Mouse (Mus musculus): ENCODE measurements around the gene Btbd9. TPM values are rescaled to one million over a fixed set of nuclear protein-coding genes. Genes with fewer than 3 reads are reported as not detected.

Gene Btbd9
- total and polyA plus RNA-seq, 3 experiments, result 24.7 to 33.8 TPM; not detected in 1

- no peaks in the 10 kb centered on the region for H3K4me1 ChIP-seq (ENCODE audit: control insufficient read depth in 1 of 2, insufficient read depth in 2 of 2, low read length in 2 of 2)
- no peak for DNase-seq (ENCODE audit: low read depth, low spot score)
- H3K27ac ChIP-seq (ENCODE audit: control insufficient read depth, low read depth, low read length), result no peak overlapping the region
- no peak overlapping the region for H3K4me3 ChIP-seq (ENCODE audit: control insufficient read depth in 1 of 2, insufficient read depth in 1 of 2, low read depth in 2 of 2, low read length in 2 of 2)
- no peaks in the 10 kb centered on the region for H3K36me3 ChIP-seq (ENCODE audit: control insufficient read depth in 1 of 2, insufficient read depth in 2 of 2, low read length in 2 of 2)
- no peaks in the 10 kb centered on the region for H3K27me3 ChIP-seq (ENCODE audit: control insufficient read depth in 1 of 2, insufficient read depth in 2 of 2, low read length in 2 of 2)
- H3K79me2 ChIP-seq (ENCODE audit: control insufficient read depth, insufficient read depth, low read length, poor library complexity), result no peaks in the 10 kb centered on the region
- no peak overlapping the region for H3K9ac ChIP-seq (ENCODE audit: control insufficient read depth, low read depth, low read length, poor library complexity, severe bottlenecking)
- H3K9me3 ChIP-seq (replicated peaks; ENCODE audit: insufficient read depth, low read length), result no peaks in the 10 kb centered on the region
- TF ChIP-seq GATA1 (IDR thresholded peaks at IDR 0.05; ENCODE audit: low read depth, low read length) (no peak), MEF2A (IDR thresholded peaks at IDR 0.05; ENCODE audit: extremely low read depth, insufficient replicate concordance, low read depth, low read length, poor library complexity, severe bottlenecking) (no peak), POLR2AphosphoS2 (IDR thresholded peaks at IDR 0.05; ENCODE audit: low read length) (no peak), E2F4 (IDR thresholded peaks at IDR 0.05; ENCODE audit: borderline replicate concordance, low read depth, low read length) (no peak), TAL1 (IDR thresholded peaks at IDR 0.05; ENCODE audit: low read length) (no peak), RAD21 (IDR thresholded peaks at IDR 0.05; ENCODE audit: low read depth, low read length) (no peak)
Observed at GRCm38 (mm10) chr17:30308317-30308716, 268.0 kb downstream of the Btbd9 start.

- no peak overlapping the region for H3K4me3 ChIP-seq (ENCODE audit: control insufficient read depth in 1 of 2, insufficient read depth in 1 of 2, low read depth in 2 of 2, low read length in 2 of 2)
- DNase-seq (ENCODE audit: low read depth, low spot score), result no peak
- no peak overlapping the region for H3K27ac ChIP-seq (ENCODE audit: control insufficient read depth, low read depth, low read length)
- H3K4me1 ChIP-seq (ENCODE audit: control insufficient read depth in 1 of 2, insufficient read depth in 2 of 2, low read length in 2 of 2), result no peaks in the 10 kb centered on the region
- no peaks in the 10 kb centered on the region for H3K9me3 ChIP-seq (replicated peaks; ENCODE audit: insufficient read depth, low read length)
- no peaks in the 10 kb centered on the region for H3K36me3 ChIP-seq (ENCODE audit: control insufficient read depth in 1 of 2, insufficient read depth in 2 of 2, low read length in 2 of 2)
- H3K27me3 ChIP-seq (ENCODE audit: control insufficient read depth in 1 of 2, insufficient read depth in 2 of 2, low read length in 2 of 2), result no peaks in the 10 kb centered on the region
- H3K79me2 ChIP-seq (ENCODE audit: control insufficient read depth, insufficient read depth, low read length, poor library complexity), result no peaks in the 10 kb centered on the region
- H3K9ac ChIP-seq (ENCODE audit: control insufficient read depth, low read depth, low read length, poor library complexity, severe bottlenecking), result no peak overlapping the region
- TF ChIP-seq TBP (IDR thresholded peaks at IDR 0.05; ENCODE audit: low read depth, low read length) (no peak), POLR2A (IDR thresholded peaks at IDR 0.05; ENCODE audit: control insufficient read depth in 1 of 2, insufficient read depth in 1 of 2, low read depth in 1 of 2, low read length in 2 of 2, poor library complexity in 1 of 2) (no peak), ZKSCAN1 (IDR thresholded peaks at IDR 0.05; ENCODE audit: low read depth, low read length) (no peak), MAZ (IDR thresholded peaks at IDR 0.05; ENCODE audit: low read depth, low read length) (no peak), CHD2 (IDR thresholded peaks at IDR 0.05; ENCODE audit: low read length) (no peak), USF1 (IDR thresholded peaks at IDR 0.05; ENCODE audit: low read depth, low read length) (no peak), ELF1 (IDR thresholded peaks at IDR 0.05; ENCODE audit: low read depth, low read length) (no peak), MXI1 (IDR thresholded peaks at IDR 0.05; ENCODE audit: low read depth, low read length) (no peak), CTCF (IDR thresholded peaks at IDR 0.05 in 2 of 3, conservative IDR thresholded peaks at IDR 0.05 in 1 of 3; ENCODE audit: control insufficient read depth in 1 of 3, insufficient read depth in 1 of 3, low read depth in 2 of 3, low read length in 3 of 3, poor library complexity in 1 of 3, severe bottlenecking in 1 of 3) (no peak), CHD1 (IDR thresholded peaks at IDR 0.05; ENCODE audit: low read depth, low read length) (no peak), SIN3A (IDR thresholded peaks at IDR 0.05; ENCODE audit: low read length) (no peak), USF2 (IDR thresholded peaks at IDR 0.05; ENCODE audit: borderline replicate concordance in 1 of 2, insufficient read depth in 1 of 2, low read depth in 1 of 2, low read length in 2 of 2) (no peak)
Observed at GRCm38 (mm10) chr17:30307168-30307567, 269.1 kb downstream of the Btbd9 start.

All from MEL (cell line).